Mouse (Mus musculus) cortical plate, adult 2 months (tissue): ENCODE results near the gene Smim20. TPM values are rescaled to one million over a fixed set of nuclear protein-coding genes. Genes with fewer than 3 reads are reported as not detected.

ENCODE experiments used
- H3K27ac ChIP-seq: fragments of 200-500 bp; 2 replicates; pipeline ENCODE4 v1.5.1; 2012; ENCODE audit warnings: low read length, control low read depth, inconsistent platforms; ENCODE audit not compliant: insufficient read depth
- H3K4me1 ChIP-seq: fragments of 200-500 bp; 2 replicates; pipeline ENCODE4 v1.6.1; 2011; ENCODE audit warnings: low read length; ENCODE audit not compliant: control insufficient read depth, insufficient read depth
- H3K4me3 ChIP-seq: fragments of 200-500 bp; 2 replicates; pipeline ENCODE4 v1.5.1; 2011; ENCODE audit warnings: mild to moderate bottlenecking, low read length, control low read depth; ENCODE audit not compliant: insufficient read depth
- CTCF ChIP-seq: fragments of 200-500 bp; IDR thresholded peaks from 2 replicates; pipeline ENCODE4 v1.5.1; 2011; ENCODE audit warnings: mild to moderate bottlenecking, control low read depth, low read length; ENCODE audit not compliant: insufficient read depth; ENCODE audit errors: extremely low read depth
- POLR2A ChIP-seq: fragments of 200-500 bp; IDR thresholded peaks from 2 replicates; pipeline ENCODE4 v1.6.1; 2011; ENCODE audit warnings: mild to moderate bottlenecking, low read length, control low read depth; ENCODE audit not compliant: insufficient read depth; ENCODE audit errors: extremely low read depth
- polyA plus RNA-seq: library from polyadenylated mRNA; depleted of rRNA; stranded (reverse); fragments of >200 nt; gene quantifications from 2 replicates; pipeline ENCODE4 v1.2.3, GENCODE M21; 2012

The Smim20 gene
- polyA plus RNA-seq, 1 experiment, result 82.2 TPM

GRCm38 (mm10) chr5:53302895-53303670 lies 36.2 kb downstream of the Smim20 start:
- Histone ChIP-seq H3K4me1 (peaks cover 6% of the 10 kb centered on the region; the same call in 1 of the 2 replicates), H3K4me3 (no peak overlapping the region), H3K27ac (no peak overlapping the region)
- TF ChIP-seq CTCF (no peak), POLR2A (no peak)

- no peak overlapping the region for H3K4me3 ChIP-seq
- peaks cover 6% of the 10 kb centered on the region; the same call in 1 of the 2 replicates for H3K4me1 ChIP-seq
- TF ChIP-seq CTCF, result no peak
- no peak for TF ChIP-seq POLR2A
- H3K27ac ChIP-seq, result no peak overlapping the region
These were observed 37.1 kb downstream of the Smim20 start for GRCm38 (mm10) chr5:53303941-53304340.

GRCm38 (mm10) chr5:53304936-53305335 lies 38.1 kb downstream of the Smim20 start:
- Histone ChIP-seq H3K27ac (no peak overlapping the region), H3K4me1 (peaks cover 6% of the 10 kb centered on the region; the same call in 1 of the 2 replicates), H3K4me3 (no peak overlapping the region)

GRCm38 (mm10) chr5:53306864-53307263 lies 40.0 kb downstream of the Smim20 start:
- Histone ChIP-seq H3K4me3 (no peak overlapping the region), H3K27ac (no peak overlapping the region), H3K4me1 (peaks cover 6% of the 10 kb centered on the region; the same call in 1 of the 2 replicates)
- TF ChIP-seq CTCF (no peak), POLR2A (no peak)

More at GRCm38 (mm10) chr5:53304936-53305335, 38.1 kb downstream of the Smim20 start:
- TF ChIP-seq POLR2A, result no peak
- TF ChIP-seq CTCF, result no peak

- H3K27ac ChIP-seq, result no peak overlapping the region
- H3K4me1 ChIP-seq, result peaks cover 6% of the 10 kb centered on the region; the same call in 1 of the 2 replicates
- no peak overlapping the region for H3K4me3 ChIP-seq
- TF ChIP-seq CTCF, result no peak
These were observed 40.6 kb downstream of the Smim20 start for GRCm38 (mm10) chr5:53307437-53307836.

GRCm38 (mm10) chr5:53314404-53315167 lies 47.7 kb downstream of the Smim20 start:
- TF ChIP-seq CTCF, result no peak
- TF ChIP-seq POLR2A, result no peak
- H3K4me3 ChIP-seq, result no peak overlapping the region
- H3K27ac ChIP-seq, result no peak overlapping the region
- H3K4me1 ChIP-seq, result no peaks in the 10 kb centered on the region

GRCm38 (mm10) chr5:53315829-53316228 lies 48.9 kb downstream of the Smim20 start:
- no peak overlapping the region for H3K27ac ChIP-seq
- no peaks in the 10 kb centered on the region for H3K4me1 ChIP-seq

GRCm38 (mm10) chr5:53317396-53317795 lies 50.5 kb downstream of the Smim20 start:
- Histone ChIP-seq H3K4me1 (no peaks in the 10 kb centered on the region), H3K4me3 (no peak overlapping the region), H3K27ac (no peak overlapping the region)
- TF ChIP-seq POLR2A (no peak), CTCF (no peak)

More at GRCm38 (mm10) chr5:53315829-53316228, 48.9 kb downstream of the Smim20 start:
- TF ChIP-seq POLR2A (no peak), CTCF (no peak)
- no peak overlapping the region for H3K4me3 ChIP-seq

- Histone ChIP-seq H3K4me1 (no peaks in the 10 kb centered on the region), H3K27ac (no peak overlapping the region), H3K4me3 (no peak overlapping the region)
- no peak for TF ChIP-seq POLR2A
- TF ChIP-seq CTCF, result no peak
These were observed 51.1 kb downstream of the Smim20 start for GRCm38 (mm10) chr5:53317885-53318466.

GRCm38 (mm10) chr5:53320331-53320730 lies 53.4 kb downstream of the Smim20 start:
- Histone ChIP-seq H3K27ac (no peak overlapping the region), H3K4me1 (no peaks in the 10 kb centered on the region), H3K4me3 (no peak overlapping the region)
- TF ChIP-seq CTCF (no peak), POLR2A (no peak)
